Mouse (Mus musculus) bone marrow, adult 2 months (tissue): ENCODE results near the gene Pard3. TPM values are rescaled to one million over a fixed set of nuclear protein-coding genes. Genes with fewer than 3 reads are reported as not detected.

Source experiments
- H3K27ac ChIP-seq: fragments of 200-500 bp; 2 replicates; pipeline ENCODE4 v1.5.1; 2012; ENCODE audit warnings: low read depth, mild to moderate bottlenecking, control low read depth, inconsistent platforms, low read length; ENCODE audit not compliant: control insufficient read depth, poor library complexity, insufficient read depth
- H3K4me1 ChIP-seq: fragments of 200-500 bp; 2 replicates; pipeline ENCODE4 v1.6.1; 2011; ENCODE audit warnings: low read length; ENCODE audit not compliant: control insufficient read depth, insufficient read depth
- H3K4me3 ChIP-seq: fragments of 200-500 bp; replicated peaks from 2 replicates; pipeline ENCODE3; 2011; ENCODE audit warnings: mild to moderate bottlenecking, low read depth, low read length, control low read depth; ENCODE audit not compliant: control insufficient read depth
- CTCF ChIP-seq: fragments of 200-500 bp; IDR thresholded peaks from 2 replicates; pipeline ENCODE4 v1.5.1; 2011; ENCODE audit warnings: low read length, control low read depth; ENCODE audit not compliant: control insufficient read depth, insufficient read depth
- POLR2A ChIP-seq: fragments of 200-500 bp; IDR thresholded peaks from 2 replicates; pipeline ENCODE4 v1.6.1; 2011; ENCODE audit warnings: low read depth, mild to moderate bottlenecking, control low read depth, low read length, borderline replicate concordance; ENCODE audit not compliant: control insufficient read depth
- WGBS: fragments of 180-500 bp; shearing (Covaris S2); methylation state at CpG from one replicate; pipeline ENCODE4 v1.1.7; 2018; 5-methylcytosine and 5-hydroxymethylcytosine counted together
- polyA plus RNA-seq: library from polyadenylated mRNA; stranded (reverse); fragments of >200 nt; gene quantifications from 2 replicates; pipeline ENCODE4 v1.2.4, GENCODE M21; 2011; ENCODE audit warnings: low replicate concordance; ENCODE audit not compliant: missing spikeins, insufficient read depth, insufficient read length

Pard3 gene
- polyA plus RNA-seq, 1 experiment, result 3.8 TPM

GRCm38 (mm10) chr8:127251985-127252384 lies 188.3 kb downstream of the Pard3 start:
- no peak overlapping the region for H3K27ac ChIP-seq
- no peaks in the 10 kb centered on the region for H3K4me1 ChIP-seq
- WGBS, result 68% methylated on average over 13 of the region's 13 CpGs
- TF ChIP-seq POLR2A (no peak), CTCF (no peak)
- H3K4me3 ChIP-seq, result no peak overlapping the region

GRCm38 (mm10) chr8:127254625-127255024 lies 190.9 kb downstream of the Pard3 start:
- Histone ChIP-seq H3K4me3 (no peak overlapping the region), H3K27ac (no peak overlapping the region), H3K4me1 (no peaks in the 10 kb centered on the region)
- WGBS, result 89% methylated on average over 7 of the region's 7 CpGs
- TF ChIP-seq CTCF, result no peak
- no peak for TF ChIP-seq POLR2A

- Histone ChIP-seq H3K4me1 (no peaks in the 10 kb centered on the region), H3K27ac (no peak overlapping the region), H3K4me3 (no peak overlapping the region)
- TF ChIP-seq CTCF (no peak), POLR2A (no peak)
- 80% methylated on average over 3 of the region's 3 CpGs for WGBS
Measured at GRCm38 (mm10) chr8:127257086-127257485, 193.4 kb downstream of the Pard3 start.

GRCm38 (mm10) chr8:127261051-127261450 lies 197.4 kb downstream of the Pard3 start:
- H3K4me1 ChIP-seq, result no peaks in the 10 kb centered on the region
- WGBS, result 82% methylated on average over 6 of the region's 6 CpGs
- no peak overlapping the region for H3K4me3 ChIP-seq
- TF ChIP-seq CTCF (no peak), POLR2A (no peak)
- H3K27ac ChIP-seq, result no peak overlapping the region

GRCm38 (mm10) chr8:127262026-127262425 lies 198.3 kb downstream of the Pard3 start:
- Histone ChIP-seq H3K27ac (no peak overlapping the region), H3K4me3 (no peak overlapping the region), H3K4me1 (no peaks in the 10 kb centered on the region)
- TF ChIP-seq CTCF, result no peak
- no peak for TF ChIP-seq POLR2A
- 87% methylated on average over 7 of the region's 7 CpGs for whole genome bisulfite sequencing

GRCm38 (mm10) chr8:127262436-127262835 lies 198.7 kb downstream of the Pard3 start:
- Histone ChIP-seq H3K4me3 (no peak overlapping the region), H3K27ac (no peak overlapping the region), H3K4me1 (no peaks in the 10 kb centered on the region)
- TF ChIP-seq POLR2A (no peak), CTCF (no peak)
- WGBS, result 68% methylated on average over 3 of the region's 3 CpGs

- H3K27ac ChIP-seq, result no peak overlapping the region
- no peak overlapping the region for H3K4me3 ChIP-seq
- WGBS, result 64% methylated on average over 4 of the region's 4 CpGs
- TF ChIP-seq CTCF (no peak), POLR2A (no peak)
- H3K4me1 ChIP-seq, result no peaks in the 10 kb centered on the region
Measured at GRCm38 (mm10) chr8:127262926-127263325, 199.2 kb downstream of the Pard3 start.

GRCm38 (mm10) chr8:127263457-127263856 lies 199.8 kb downstream of the Pard3 start:
- Histone ChIP-seq H3K4me3 (no peak overlapping the region), H3K4me1 (no peaks in the 10 kb centered on the region), H3K27ac (no peak overlapping the region)
- TF ChIP-seq POLR2A (no peak), CTCF (no peak)
- 79% methylated on average over 5 of the region's 5 CpGs for WGBS
